Mouse (Mus musculus): ENCODE measurements at regions not wholly inside any gene's neighbourhood (a gene's known extent, or its start where the extent isn't known, plus 50 kb on each side); places are given as distances from the start of the nearest gene placed in this dataset.

GRCm38 (mm10) chr10:43707011-43707410 is 128.9 kb downstream of the Cd24a start:
- H3K4me2 ChIP-seq (ENCODE audit: low read length), result no peak overlapping the region
- WGBS, result 75% methylated on average over 5 of the region's 5 CpGs

GRCm38 (mm10) chr10:43707821-43708373 is 129.8 kb downstream of the Cd24a start:
- WGBS, result 74% methylated on average over 15 of the region's 15 CpGs
- H3K9me3 ChIP-seq (ENCODE audit: control insufficient read depth, low read length), result no peaks in the 10 kb centered on the region
- no peak overlapping the region for H3K9ac ChIP-seq (ENCODE audit: low read length)
- no peaks in the 10 kb centered on the region for H3K36me3 ChIP-seq (ENCODE audit: control insufficient read depth, insufficient read depth, low read length)
- no peaks in the 10 kb centered on the region for H3K27me3 ChIP-seq (ENCODE audit: control insufficient read depth, insufficient read depth, low read length)
- H3K4me1 ChIP-seq (ENCODE audit: control insufficient read depth in 2 of 2, insufficient read depth in 2 of 2, low read length in 2 of 2), result peaks cover 0 to 2% of the 10 kb centered on the region in 2 experiments; a peak in 2 of 4 replicates
- ATAC-seq (ENCODE audit: insufficient number of reproducible peaks, insufficient read depth, low FRiP score, low read depth), result no peak
- no peak overlapping the region for H3K4me2 ChIP-seq (ENCODE audit: low read length)
- H3K4me3 ChIP-seq (ENCODE audit: control insufficient read depth in 1 of 2, insufficient read depth in 1 of 2, low read depth in 1 of 2, low read length in 2 of 2), result no peak overlapping the region
- H3K27ac ChIP-seq (replicated peaks in 1 of 2; ENCODE audit: control insufficient read depth in 1 of 2, insufficient read depth in 1 of 2, low read depth in 2 of 2, low read length in 2 of 2), result no peak overlapping the region

More at GRCm38 (mm10) chr10:43707011-43707410, 128.9 kb downstream of the Cd24a start:
- Histone ChIP-seq H3K36me3 (ENCODE audit: control insufficient read depth, insufficient read depth, low read length) (no peaks in the 10 kb centered on the region), H3K4me3 (ENCODE audit: control insufficient read depth in 1 of 2, insufficient read depth in 1 of 2, low read depth in 1 of 2, low read length in 2 of 2) (no peak overlapping the region), H3K27ac (replicated peaks in 1 of 2; ENCODE audit: control insufficient read depth in 1 of 2, insufficient read depth in 1 of 2, low read depth in 2 of 2, low read length in 2 of 2) (no peak overlapping the region), H3K4me1 (ENCODE audit: control insufficient read depth in 2 of 2, insufficient read depth in 2 of 2, low read length in 2 of 2) (peaks cover 0 to 2% of the 10 kb centered on the region in 2 experiments; a peak in 2 of 4 replicates), H3K9ac (ENCODE audit: low read length) (no peak overlapping the region), H3K9me3 (ENCODE audit: control insufficient read depth, low read length) (no peaks in the 10 kb centered on the region), H3K27me3 (ENCODE audit: control insufficient read depth, insufficient read depth, low read length) (no peaks in the 10 kb centered on the region)
- ATAC-seq (ENCODE audit: insufficient number of reproducible peaks, insufficient read depth, low FRiP score, low read depth), result no peak

DNA sequence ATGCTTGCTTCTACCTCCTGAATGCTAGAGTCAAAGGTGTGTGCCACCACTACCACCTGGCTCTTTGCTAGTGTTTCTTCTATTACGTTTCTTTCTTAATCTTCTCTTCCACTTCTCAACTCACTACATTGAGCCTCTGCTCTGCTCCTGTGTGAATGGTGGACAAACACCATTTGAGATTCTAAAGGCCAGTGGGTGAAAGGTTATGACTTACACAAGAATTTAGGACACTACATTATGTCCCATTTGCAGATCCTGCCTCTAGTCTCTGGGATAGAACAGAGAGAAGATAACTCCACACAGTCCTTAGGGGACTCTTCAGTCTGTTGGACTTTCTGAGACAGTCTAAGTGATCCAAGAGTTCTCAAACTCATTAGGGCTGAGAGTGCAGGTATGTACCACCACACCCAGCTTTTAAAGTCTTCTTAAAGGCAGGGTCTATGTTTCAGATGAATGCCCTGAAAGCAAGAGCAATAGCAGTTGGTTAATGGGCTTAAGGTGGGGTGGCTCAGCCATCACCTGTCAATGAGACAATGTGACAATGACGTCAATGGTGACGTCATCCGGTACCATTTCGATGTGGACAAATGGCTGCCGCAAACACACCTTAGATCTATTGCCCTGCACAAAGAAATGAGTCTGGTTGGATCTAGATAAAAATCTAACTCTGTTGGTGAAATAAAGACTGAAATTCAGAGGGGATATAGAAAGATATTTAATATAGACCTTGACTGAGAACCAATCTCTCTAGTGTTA is 131.4 kb downstream of the Cd24a start:
- Histone ChIP-seq H3K9me3 (ENCODE audit: control insufficient read depth, low read length) (no peaks in the 10 kb centered on the region), H3K27me3 (ENCODE audit: control insufficient read depth, insufficient read depth, low read length) (no peaks in the 10 kb centered on the region), H3K36me3 (ENCODE audit: control insufficient read depth, insufficient read depth, low read length) (no peaks in the 10 kb centered on the region), H3K4me1 (ENCODE audit: control insufficient read depth in 2 of 2, insufficient read depth in 2 of 2, low read length in 2 of 2) (peaks cover 0 to 2% of the 10 kb centered on the region in 2 experiments; a peak in 2 of 4 replicates), H3K9ac (ENCODE audit: low read length) (no peak overlapping the region), H3K4me3 (ENCODE audit: control insufficient read depth in 1 of 2, insufficient read depth in 1 of 2, low read depth in 1 of 2, low read length in 2 of 2) (no peak overlapping the region), H3K27ac (replicated peaks in 1 of 2; ENCODE audit: control insufficient read depth in 1 of 2, insufficient read depth in 1 of 2, low read depth in 2 of 2, low read length in 2 of 2) (no peak overlapping the region), H3K4me2 (ENCODE audit: low read length) (no peak overlapping the region)
- ATAC-seq (ENCODE audit: insufficient number of reproducible peaks, insufficient read depth, low FRiP score, low read depth), result no peak
- 87% methylated on average over 6 of the region's 6 CpGs for WGBS

GRCm38 (mm10) chr10:43710186-43710885 is 132.3 kb downstream of the Cd24a start:
- Histone ChIP-seq H3K27ac (replicated peaks in 1 of 2; ENCODE audit: control insufficient read depth in 1 of 2, insufficient read depth in 1 of 2, low read depth in 2 of 2, low read length in 2 of 2) (no peak overlapping the region), H3K4me3 (ENCODE audit: control insufficient read depth in 1 of 2, insufficient read depth in 1 of 2, low read depth in 1 of 2, low read length in 2 of 2) (no peak overlapping the region), H3K36me3 (ENCODE audit: control insufficient read depth, insufficient read depth, low read length) (no peaks in the 10 kb centered on the region), H3K9me3 (ENCODE audit: control insufficient read depth, low read length) (no peaks in the 10 kb centered on the region), H3K4me2 (ENCODE audit: low read length) (no peak overlapping the region), H3K4me1 (ENCODE audit: control insufficient read depth in 2 of 2, insufficient read depth in 2 of 2, low read length in 2 of 2) (peaks cover 0 to 2% of the 10 kb centered on the region in 2 experiments; a peak in 2 of 4 replicates), H3K27me3 (ENCODE audit: control insufficient read depth, insufficient read depth, low read length) (no peaks in the 10 kb centered on the region), H3K9ac (ENCODE audit: low read length) (no peak overlapping the region)
- WGBS, result 35% methylated on average over 8 of the region's 8 CpGs
- ATAC-seq (ENCODE audit: insufficient number of reproducible peaks, insufficient read depth, low FRiP score, low read depth), result no peak

DNA sequence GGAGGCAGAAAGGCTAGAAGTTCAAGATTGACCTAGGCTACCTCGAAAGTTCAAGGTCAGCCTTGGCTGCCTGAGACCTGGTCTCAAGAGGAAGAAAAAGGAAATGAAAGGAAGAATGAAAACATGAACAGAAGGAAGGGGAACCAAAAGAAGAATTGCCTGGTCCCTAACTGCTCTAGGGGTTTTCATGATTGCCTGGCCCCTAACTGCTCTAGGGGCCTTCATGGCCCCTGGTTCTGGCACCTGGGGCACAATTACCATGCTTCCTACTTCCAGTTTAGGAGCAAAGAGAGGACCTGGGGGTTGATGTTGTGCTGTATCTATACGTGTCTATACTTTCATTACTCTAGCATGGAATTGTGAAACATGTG is 132.8 kb downstream of the Cd24a start:
- no peak overlapping the region for H3K27ac ChIP-seq (replicated peaks in 1 of 2; ENCODE audit: control insufficient read depth in 1 of 2, insufficient read depth in 1 of 2, low read depth in 2 of 2, low read length in 2 of 2)
- 98% methylated on average over 2 of the region's 2 CpGs for WGBS
- no peak overlapping the region for H3K4me3 ChIP-seq (ENCODE audit: control insufficient read depth in 1 of 2, insufficient read depth in 1 of 2, low read depth in 1 of 2, low read length in 2 of 2)
- ATAC-seq (ENCODE audit: insufficient number of reproducible peaks, insufficient read depth, low FRiP score, low read depth), result no peak
- H3K27me3 ChIP-seq (ENCODE audit: control insufficient read depth, insufficient read depth, low read length), result no peaks in the 10 kb centered on the region
- H3K4me2 ChIP-seq (ENCODE audit: low read length), result no peak overlapping the region
- no peaks in the 10 kb centered on the region; a peak in 1 of 4 replicates for H3K4me1 ChIP-seq (ENCODE audit: control insufficient read depth in 2 of 2, insufficient read depth in 2 of 2, low read length in 2 of 2)
- no peaks in the 10 kb centered on the region for H3K9me3 ChIP-seq (ENCODE audit: control insufficient read depth, low read length)
- H3K9ac ChIP-seq (ENCODE audit: low read length), result no peak overlapping the region
- no peaks in the 10 kb centered on the region for H3K36me3 ChIP-seq (ENCODE audit: control insufficient read depth, insufficient read depth, low read length)

GRCm38 (mm10) chr10:43712657-43713056 is 134.6 kb downstream of the Cd24a start:
- Histone ChIP-seq H3K4me1 (ENCODE audit: control insufficient read depth in 2 of 2, insufficient read depth in 2 of 2, low read length in 2 of 2) (no peaks in the 10 kb centered on the region; a peak in 1 of 4 replicates), H3K27ac (replicated peaks in 1 of 2; ENCODE audit: control insufficient read depth in 1 of 2, insufficient read depth in 1 of 2, low read depth in 2 of 2, low read length in 2 of 2) (no peak overlapping the region), H3K9ac (ENCODE audit: low read length) (no peak overlapping the region), H3K9me3 (ENCODE audit: control insufficient read depth, low read length) (no peaks in the 10 kb centered on the region), H3K36me3 (ENCODE audit: control insufficient read depth, insufficient read depth, low read length) (no peaks in the 10 kb centered on the region), H3K4me3 (ENCODE audit: control insufficient read depth in 1 of 2, insufficient read depth in 1 of 2, low read depth in 1 of 2, low read length in 2 of 2) (no peak overlapping the region), H3K27me3 (ENCODE audit: control insufficient read depth, insufficient read depth, low read length) (no peaks in the 10 kb centered on the region; the same call in 1 of the 2 replicates), H3K4me2 (ENCODE audit: low read length) (no peak overlapping the region)
- no peak for ATAC-seq (ENCODE audit: insufficient number of reproducible peaks, insufficient read depth, low FRiP score, low read depth)

DNA sequence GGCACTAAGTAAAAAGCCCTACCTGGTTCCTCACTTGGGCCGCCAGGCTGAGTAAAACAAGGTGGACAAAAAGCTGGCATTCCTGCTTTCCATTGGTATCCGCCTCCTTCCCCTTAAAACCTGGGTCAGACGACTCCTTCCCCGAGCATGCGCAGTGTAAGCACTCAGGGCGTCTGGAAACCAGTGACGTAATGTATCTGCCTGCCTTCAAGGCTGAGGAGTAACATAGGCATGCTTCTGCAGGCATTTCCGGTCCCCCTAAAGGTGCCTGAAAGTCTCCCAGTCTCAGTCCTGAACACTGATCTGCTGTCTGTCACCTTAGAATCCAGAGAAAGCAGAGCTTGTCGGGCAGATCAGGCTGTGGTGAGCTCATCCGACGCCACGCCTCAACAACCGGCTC is 140.7 kb downstream of the Cd24a start:
- H3K9ac ChIP-seq (ENCODE audit: low read length), result 0 out of 2 replicates have a peak overlapping the region, but pooled peaks have one; percentile 21
- peaks cover 14 to 23% of the 10 kb centered on the region in 2 experiments for H3K4me1 ChIP-seq (ENCODE audit: control insufficient read depth in 2 of 2, insufficient read depth in 2 of 2, low read length in 2 of 2)
- WGBS, result 22% methylated on average over 13 of the region's 13 CpGs
- no peak for ATAC-seq (ENCODE audit: insufficient number of reproducible peaks, insufficient read depth, low FRiP score, low read depth)
- H3K36me3 ChIP-seq (ENCODE audit: control insufficient read depth, insufficient read depth, low read length), result no peaks in the 10 kb centered on the region
- H3K4me3 ChIP-seq (ENCODE audit: control insufficient read depth in 1 of 2, insufficient read depth in 1 of 2, low read depth in 1 of 2, low read length in 2 of 2), result no peak overlapping the region; a peak in 1 of 4 replicates
- no peak overlapping the region for H3K27ac ChIP-seq (replicated peaks in 1 of 2; ENCODE audit: control insufficient read depth in 1 of 2, insufficient read depth in 1 of 2, low read depth in 2 of 2, low read length in 2 of 2)
- no peaks in the 10 kb centered on the region for H3K9me3 ChIP-seq (ENCODE audit: control insufficient read depth, low read length)
- H3K27me3 ChIP-seq (ENCODE audit: control insufficient read depth, insufficient read depth, low read length), result no peaks in the 10 kb centered on the region; the same call in 1 of the 2 replicates
- peak overlapping the region; percentile 36; the same call in 1 of the 2 replicates for H3K4me2 ChIP-seq (ENCODE audit: low read length)
